Mouse (Mus musculus) left cerebral cortex, postnatal 14 days (tissue): ENCODE data around the gene Papola. TPM values are rescaled to one million over a fixed set of nuclear protein-coding genes. Genes with fewer than 3 reads are reported as not detected.
"Not testable (repeated sequence)": the region's sequence is repeated elsewhere in the genome, so short reads cannot be mapped to it uniquely, and the experiment has no call there.

Experiments used
- DNase-seq, 2 experiments: peaks; one replicate each; pipeline ENCODE4 v3.0.0; 2021 to 2022; ENCODE audit warnings: low spot score in 2 of 2, mixed read lengths in 1 of 2
- intact Hi-C: fragments of 180-260 bp; cut with DNase I; formaldehyde crosslinking; loops from one replicate; pipeline ENCODE4 v1.15.1; 2025
- total RNA-seq, 2 experiments: library from RNA; stranded (reverse); gene quantifications; 2 replicates each; pipeline ENCODE4 v1.2.3; 2021

The Papola gene
- total RNA-seq, 2 experiments from 2014 or later, result 134 to 143 TPM

- intact Hi-C loops, result no loop called here
- no peak for DNase-seq
These were observed 5.4 kb downstream of the Papola start for GRCm38 (mm10) chr12:105789885-105790284.

- DNase-seq, result no peak
- intact Hi-C loops, result no loop called here
These were observed 10.4 kb downstream of the Papola start for GRCm38 (mm10) chr12:105794896-105795295.

- DNase-seq, result no peak
- intact Hi-C loops, result no loop called here
These were observed 13.5 kb downstream of the Papola start for GRCm38 (mm10) chr12:105798001-105798400.

GRCm38 (mm10) chr12:105805790-105806189 is 21.3 kb downstream of the Papola start:
- no peak for DNase-seq
- intact Hi-C loops, result no loop called here

- DNase-seq, result no peak
- intact Hi-C loops, result no loop called here
These were observed 21.7 kb downstream of the Papola start for GRCm38 (mm10) chr12:105806205-105806604.

GRCm38 (mm10) chr12:105807416-105807815 is 22.9 kb downstream of the Papola start:
- DNase-seq, result no peak
- intact Hi-C loops, result no loop called here

GRCm38 (mm10) chr12:105808945-105809344 is 24.5 kb downstream of the Papola start:
- intact Hi-C loops, result no loop called here
- DNase-seq, result no peak

GRCm38 (mm10) chr12:105810608-105811007 is 26.1 kb downstream of the Papola start:
- intact Hi-C loops, result no loop called here

GRCm38 (mm10) chr12:105813957-105814356 is 29.5 kb downstream of the Papola start:
- intact Hi-C loops, result no loop called here
- no peak for DNase-seq

More at GRCm38 (mm10) chr12:105810608-105811007, 26.1 kb downstream of the Papola start:
- no peak for DNase-seq

GRCm38 (mm10) chr12:105823472-105823871 is 39.0 kb downstream of the Papola start:
- intact Hi-C loops, result no loop called here
- no peak for DNase-seq

- DNase-seq, result no peak
- intact Hi-C loops, result no loop called here
These were observed 40.2 kb downstream of the Papola start for GRCm38 (mm10) chr12:105824743-105825142.

GRCm38 (mm10) chr12:105825266-105825665 is 40.8 kb downstream of the Papola start:
- no peak for DNase-seq
- intact Hi-C loops, result no loop called here

GRCm38 (mm10) chr12:105832541-105832940 is 48.0 kb downstream of the Papola start:
- intact Hi-C loops, result no loop called here
- peak in 1 of 2 experiments; percentile 65 for DNase-seq

GRCm38 (mm10) chr12:105834926-105835325 is 50.4 kb downstream of the Papola start:
- intact Hi-C loops, result no loop called here
- DNase-seq, result no peak

- intact Hi-C loops, result no loop called here
- DNase-seq, result no peak
These were observed 51.1 kb downstream of the Papola start for GRCm38 (mm10) chr12:105835571-105835970.

- DNase-seq, result peak; percentile 60 to 74
- intact Hi-C loops, result no loop called here
These were observed 51.7 kb downstream of the Papola start for GRCm38 (mm10) chr12:105836196-105836595.

GRCm38 (mm10) chr12:105839096-105839495 is 54.6 kb downstream of the Papola start:
- DNase-seq, result peak; percentile 63 to 67
- intact Hi-C loops, result loop anchor here (1.0 kb wide), 1 partner anchor 123 kb away; no protein-coding TSS in a partner anchor

GRCm38 (mm10) chr12:105840545-105840944 is 56.1 kb downstream of the Papola start:
- intact Hi-C loops, result loop anchor here (5.0 kb wide), 1 partner anchor 217 kb away; no protein-coding TSS in a partner anchor
- DNase-seq, result not testable (repeated sequence)

GRCm38 (mm10) chr12:105843243-105844005 is 58.9 kb downstream of the Papola start:
- no peak for DNase-seq
- intact Hi-C loops, result loop anchor here (5.0 kb wide), 1 partner anchor 214 kb away; no protein-coding TSS in a partner anchor

GRCm38 (mm10) chr12:105844406-105844805 is 59.9 kb downstream of the Papola start:
- no peak for DNase-seq
- intact Hi-C loops, result loop anchor here (5.0 kb wide), 1 partner anchor 213 kb away; no protein-coding TSS in a partner anchor

GRCm38 (mm10) chr12:105849102-105849501 is 64.6 kb downstream of the Papola start:
- intact Hi-C loops, result no loop called here
- peak in 1 of 2 experiments; percentile 46 for DNase-seq
